Mouse (Mus musculus) embryo, embryonic 11.5 days (tissue): ENCODE measurements around the gene Erap1.
A peak's percentile ranks its signal among the peaks of the same experiment; 100 is the strongest.
"Not testable (repeated sequence)": the region's sequence is repeated elsewhere in the genome, so short reads cannot be mapped to it uniquely, and the experiment has no call there.

Experiments
- DNase-seq: peaks from one replicate; pipeline ENCODE4 v3.0.0-alpha.2; 2012; ENCODE audit warnings: low read depth, low spot score

Erap1 gene

DNA sequence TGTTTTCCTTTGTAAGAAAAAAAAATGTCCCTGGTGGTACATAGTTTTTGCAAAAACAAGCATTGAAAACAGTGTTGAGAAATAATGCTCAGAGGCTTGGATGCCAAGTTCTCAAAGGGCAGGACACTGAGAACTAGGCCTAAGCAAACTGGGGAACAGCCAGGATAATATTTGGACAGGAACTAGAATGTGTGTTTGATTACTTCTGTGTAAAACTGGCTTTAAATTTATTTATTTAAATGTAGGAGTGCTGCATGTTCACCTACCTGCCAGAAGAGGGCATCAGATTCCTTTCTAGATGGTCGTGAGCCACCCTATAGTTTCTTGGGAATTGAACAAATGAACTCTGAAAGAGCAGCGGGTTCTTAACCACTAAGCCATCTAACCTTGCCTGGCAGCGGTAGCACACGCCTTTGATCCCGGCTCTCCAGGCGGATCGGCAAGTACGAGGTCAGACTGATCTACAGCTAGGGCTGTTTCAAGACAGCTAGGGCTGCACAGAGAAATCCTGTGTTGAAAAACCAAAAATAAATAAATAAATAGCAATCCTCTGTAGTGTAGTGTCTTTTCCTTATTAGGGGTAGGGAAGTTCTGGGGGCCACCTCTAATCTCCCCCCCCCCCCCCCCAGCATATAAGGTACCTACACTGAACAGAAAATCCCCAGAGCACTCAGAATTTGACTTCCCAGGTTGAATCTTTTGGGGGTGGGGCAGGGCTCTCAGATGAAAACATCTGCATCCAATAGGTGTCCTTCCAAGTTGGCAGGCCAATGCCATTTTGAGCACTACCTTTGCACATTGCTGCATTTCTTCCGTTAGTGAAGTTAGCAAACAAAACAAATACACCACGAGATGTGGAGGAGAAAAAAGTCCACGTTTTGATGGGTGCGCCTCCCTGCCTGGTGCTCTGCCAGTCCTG is at the start of gene Erap1:
Gene Erap1, plus strand, starts transcription at position 776 of the 919 bp plus-strand sequence.
- peak; percentile 55 for DNase-seq

DNA sequence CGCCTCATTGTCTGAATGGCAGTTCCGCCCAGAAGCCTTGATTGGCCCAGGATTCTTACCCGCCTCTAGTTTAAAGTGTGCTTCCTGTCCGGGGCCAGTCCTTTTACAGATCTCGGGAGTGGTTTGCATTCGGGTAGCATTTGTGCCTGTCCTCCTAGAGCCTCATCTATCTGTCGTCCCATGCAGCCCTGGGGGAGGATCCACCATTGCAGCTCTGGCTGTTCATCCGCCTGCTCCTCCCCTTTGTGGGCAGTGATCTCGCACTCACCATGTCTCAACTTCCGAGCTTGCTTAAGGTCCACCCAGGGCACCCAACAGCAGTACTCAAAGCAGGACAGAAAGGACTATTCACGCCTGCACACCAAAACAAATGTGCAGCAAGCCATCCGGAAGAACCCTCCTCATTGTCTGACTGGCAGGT is 48.0 kb upstream of the Erap1 start:
- not testable (repeated sequence) for DNase-seq

DNA sequence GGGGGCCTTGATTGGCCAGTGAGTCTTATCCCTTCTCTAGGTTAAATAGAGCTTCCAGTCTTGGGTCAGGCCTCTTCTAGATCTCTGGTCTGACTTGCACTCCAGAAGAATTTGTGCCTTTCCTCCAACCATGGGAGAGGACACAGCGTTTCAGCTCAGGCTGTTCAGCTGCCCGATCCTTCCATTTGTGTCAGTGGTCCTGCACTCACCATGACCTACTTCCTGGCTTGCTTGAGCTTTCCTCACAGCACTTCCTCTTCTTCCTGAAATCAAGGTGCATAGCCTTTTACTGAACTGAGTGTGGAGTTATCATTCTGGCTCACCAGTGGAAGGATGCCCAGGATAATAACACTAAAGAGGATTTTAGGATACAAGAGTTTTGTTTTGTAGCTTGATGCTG is 47.5 kb upstream of the Erap1 start:
- DNase-seq = not testable (repeated sequence)

DNA sequence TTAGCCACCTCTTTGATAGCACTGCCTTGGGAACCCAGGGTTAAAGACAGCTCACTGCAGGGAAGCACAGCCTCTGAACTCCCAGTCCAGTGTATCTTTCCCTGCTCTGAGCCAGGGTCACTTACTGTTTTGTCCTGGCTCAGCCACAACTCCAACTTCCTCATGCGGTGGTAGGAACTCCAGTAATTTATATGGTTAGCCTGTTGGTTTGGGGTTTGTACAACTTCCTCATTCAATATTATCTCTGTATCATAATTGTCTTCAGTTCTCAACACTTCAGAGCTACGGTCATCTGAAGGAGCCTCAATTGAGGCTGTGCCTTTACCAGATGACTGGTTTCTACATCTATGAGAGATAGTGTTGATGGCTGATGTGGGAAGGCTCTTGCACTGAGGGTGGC is 42.3 kb upstream of the Erap1 start:
- not testable (repeated sequence) for DNase-seq

DNA sequence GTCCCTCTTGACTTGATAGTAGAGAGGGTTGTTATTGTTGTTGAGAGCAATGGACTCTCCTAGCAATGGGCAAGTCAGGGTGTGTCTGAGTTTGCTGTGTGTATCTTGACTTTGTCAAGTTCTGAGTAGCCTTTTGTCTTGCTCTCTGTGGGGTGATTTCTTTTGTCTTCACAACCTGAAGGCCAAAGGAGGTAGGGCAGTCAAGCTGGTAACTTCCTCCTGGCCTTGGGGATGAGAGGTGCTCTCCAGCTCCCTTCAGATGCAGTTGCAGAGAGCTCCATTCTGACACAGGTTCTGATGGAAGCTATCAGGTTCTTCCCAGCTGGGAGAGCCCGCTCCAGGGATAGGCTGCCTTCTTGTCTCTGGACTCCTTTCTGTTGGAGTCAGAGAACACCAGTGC is 37.6 kb upstream of the Erap1 start:
- not testable (repeated sequence) for DNase-seq

DNA sequence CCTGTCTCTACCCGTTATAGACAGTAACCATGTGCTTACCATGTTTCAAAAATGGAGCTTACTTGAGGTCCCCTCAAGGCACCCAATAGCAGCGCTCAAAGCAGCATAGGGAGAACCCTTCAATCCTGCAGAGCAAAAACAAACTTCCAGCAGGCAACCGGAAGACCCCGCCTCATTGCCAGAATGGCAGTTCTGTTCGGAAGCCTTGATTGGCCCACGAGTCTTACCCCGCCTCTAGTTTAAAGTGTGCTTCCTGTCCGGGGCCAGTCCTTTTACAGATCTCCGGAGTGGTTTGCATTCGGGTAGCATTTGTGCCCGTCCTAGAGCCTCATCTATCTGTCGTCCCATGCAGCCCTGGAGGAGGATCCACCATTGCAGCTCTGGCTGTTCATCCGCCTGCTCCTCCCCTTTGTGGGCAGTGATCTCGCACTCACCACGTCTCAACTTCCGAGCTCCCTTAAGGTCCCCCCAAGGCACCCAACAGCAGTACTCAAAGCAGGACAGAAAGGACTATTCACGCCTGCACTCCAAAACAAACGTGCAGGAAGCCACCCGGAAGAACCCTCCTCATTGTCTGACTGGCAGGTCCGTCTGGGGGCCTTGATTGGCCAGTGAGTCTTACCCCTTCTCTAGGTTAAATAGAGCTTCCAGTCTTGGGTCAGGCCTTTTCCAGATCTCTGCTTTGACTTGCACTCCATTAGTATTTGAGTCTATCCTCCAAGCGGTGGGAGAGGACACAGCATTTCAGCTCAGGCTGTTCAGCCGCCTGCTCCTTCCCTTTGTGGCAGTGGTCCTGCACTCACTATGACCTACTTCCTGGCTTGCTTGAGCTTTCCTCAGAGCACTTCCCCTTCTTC is 22.0 kb upstream of the Erap1 start:
- peak; percentile 52 for DNase-seq

DNA sequence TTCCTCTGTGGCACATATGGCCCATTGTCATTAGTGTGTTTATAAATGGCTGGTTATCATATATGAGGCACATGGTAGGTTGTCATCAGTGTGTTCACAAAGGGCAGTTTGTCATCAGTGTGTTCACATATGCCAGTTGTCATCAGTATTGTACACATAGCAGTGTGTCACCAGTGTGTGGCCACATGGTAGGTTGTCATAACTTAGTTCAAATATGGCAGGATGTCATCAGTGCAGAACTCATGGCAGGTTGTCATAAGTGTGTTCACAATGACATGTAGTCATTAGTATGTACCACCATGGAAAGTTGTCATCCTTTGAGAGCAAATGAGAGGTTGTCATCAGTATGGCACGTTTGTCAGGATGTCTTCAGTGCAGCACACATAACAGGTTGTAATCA is 7.0 kb upstream of the Erap1 start:
- no peak for DNase-seq

DNA sequence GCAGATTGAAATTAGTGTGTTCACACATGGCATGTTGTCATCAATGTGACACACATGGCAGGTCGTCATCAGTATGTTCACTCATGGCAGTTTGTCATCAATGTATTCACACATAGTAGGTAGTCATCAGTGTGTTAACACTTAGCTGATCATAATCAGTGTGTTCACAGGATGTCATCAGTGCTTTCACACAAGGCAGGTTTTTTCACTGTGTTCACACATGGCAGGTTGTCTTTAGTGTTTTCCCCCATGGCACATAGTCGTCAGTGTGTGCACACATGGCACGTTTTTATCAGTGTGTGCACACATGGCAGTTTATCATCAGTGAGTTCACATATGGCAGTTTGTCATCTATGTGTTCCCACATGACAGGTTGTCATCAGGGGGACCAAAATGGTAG is 6.5 kb upstream of the Erap1 start:
- DNase-seq = no peak

DNA sequence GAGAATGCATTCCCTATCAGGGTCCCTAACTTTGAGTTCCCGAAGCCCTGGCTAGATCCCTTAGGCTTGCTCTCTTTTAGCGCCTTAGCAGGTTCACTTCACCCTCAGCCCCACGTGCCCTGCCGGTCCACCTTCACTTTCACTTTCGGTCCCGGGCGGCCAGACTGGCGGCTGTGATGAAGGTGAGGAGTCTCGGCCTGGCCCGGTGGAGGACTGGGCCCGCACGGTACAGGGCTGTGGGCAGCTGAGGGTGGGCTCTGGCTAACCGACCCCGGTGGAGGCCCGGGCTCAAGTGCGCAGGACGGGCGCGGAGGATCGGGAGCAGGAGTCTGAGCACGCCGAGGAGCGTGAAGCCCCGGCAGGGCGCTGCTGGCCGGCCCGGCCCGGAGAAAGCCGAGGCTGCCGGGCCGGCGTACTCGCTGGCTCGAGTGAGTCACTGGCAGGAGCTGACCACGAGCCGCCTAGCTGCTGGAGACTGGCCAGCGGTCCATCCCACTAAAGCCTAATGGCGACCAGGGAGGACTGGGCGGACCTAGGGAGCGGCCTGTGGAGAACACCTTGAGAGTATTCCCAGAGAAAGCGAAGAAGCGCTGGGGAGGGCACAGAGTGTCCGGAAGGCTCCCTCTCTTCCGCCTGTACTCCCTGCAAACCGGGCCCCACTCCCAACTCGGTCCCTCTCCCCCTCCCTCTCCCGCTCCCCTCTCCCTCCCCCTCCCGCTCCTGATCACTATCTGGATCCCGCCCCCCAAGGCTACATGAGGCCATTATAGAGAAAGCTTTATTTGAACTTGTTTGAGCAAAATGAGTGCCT is 549 bp downstream of the Erap1 start:
- peak; percentile 40 for DNase-seq

DNA sequence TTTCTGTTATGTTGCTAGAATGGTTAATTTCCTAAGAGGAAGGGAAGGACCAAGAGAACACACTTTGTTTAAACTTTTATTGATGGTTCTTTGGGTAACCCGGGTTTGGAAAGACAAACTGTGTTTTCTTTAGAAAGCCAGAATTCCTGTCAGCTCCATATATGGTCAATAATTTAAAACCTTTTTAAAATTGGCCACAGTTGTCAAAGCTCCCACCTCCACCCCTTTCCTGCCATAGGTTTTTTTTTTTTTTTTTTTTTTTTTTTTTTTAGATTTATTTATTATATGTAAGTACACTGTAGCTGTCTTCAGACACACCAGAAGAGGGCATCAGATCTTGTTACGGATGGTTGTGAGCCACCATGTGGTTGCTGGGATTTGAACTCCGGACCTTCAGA is 1.2 kb downstream of the Erap1 start:
- DNase-seq = not testable (repeated sequence)

DNA sequence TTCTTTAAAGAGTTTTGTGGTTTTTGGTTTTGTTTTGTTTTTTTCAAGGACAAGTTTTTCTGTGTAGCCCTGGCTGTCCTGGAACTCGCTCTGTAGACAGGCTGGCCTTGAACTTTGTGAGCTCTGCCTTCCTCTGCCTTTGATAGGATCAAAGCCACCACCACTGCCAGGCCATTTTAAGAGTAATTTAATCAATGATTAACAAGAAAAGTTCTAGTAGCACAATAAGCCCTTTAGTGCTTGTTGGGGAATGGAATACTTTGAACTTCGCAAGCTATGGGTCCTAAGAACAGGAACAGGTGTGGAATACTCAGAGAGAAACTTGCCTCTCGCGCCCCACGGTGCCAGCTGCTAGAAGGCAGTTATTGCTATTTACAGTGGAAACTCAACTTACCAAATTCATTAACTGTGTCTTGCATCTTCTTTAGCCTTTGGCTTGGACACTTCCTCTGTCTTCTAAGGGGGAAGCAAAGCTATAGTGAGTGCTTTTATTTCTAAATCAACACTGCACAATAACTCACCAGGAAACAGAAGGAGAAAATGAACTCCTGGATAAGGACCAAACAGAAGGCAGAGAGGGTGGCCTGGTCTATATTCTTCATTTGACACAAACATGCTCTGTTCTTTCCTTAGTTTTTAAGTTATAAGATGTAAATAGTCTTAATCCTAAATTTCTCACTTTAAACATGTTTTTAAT is 56.3 kb downstream of the Erap1 start:
- no peak for DNase-seq

DNA sequence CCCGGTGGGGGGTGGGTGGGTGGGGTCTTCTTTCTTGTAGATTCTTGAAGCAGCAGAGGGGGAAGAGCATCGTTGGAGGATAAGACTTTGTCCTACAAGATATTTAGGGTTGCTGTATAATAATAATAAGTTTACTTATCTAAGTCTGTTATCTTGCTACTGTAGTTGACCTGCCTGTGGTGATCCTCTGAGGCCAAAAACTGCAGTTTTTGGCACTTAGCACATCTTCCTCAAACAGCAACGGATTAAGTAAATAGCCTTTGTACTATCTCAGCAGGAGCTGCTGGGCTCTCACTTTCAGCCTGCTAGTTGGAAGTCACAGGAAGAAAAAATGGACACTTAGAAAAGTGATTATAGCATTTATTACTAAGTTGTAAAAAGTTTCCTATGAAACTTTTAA is 56.9 kb downstream of the Erap1 start:
- no peak for DNase-seq

DNA sequence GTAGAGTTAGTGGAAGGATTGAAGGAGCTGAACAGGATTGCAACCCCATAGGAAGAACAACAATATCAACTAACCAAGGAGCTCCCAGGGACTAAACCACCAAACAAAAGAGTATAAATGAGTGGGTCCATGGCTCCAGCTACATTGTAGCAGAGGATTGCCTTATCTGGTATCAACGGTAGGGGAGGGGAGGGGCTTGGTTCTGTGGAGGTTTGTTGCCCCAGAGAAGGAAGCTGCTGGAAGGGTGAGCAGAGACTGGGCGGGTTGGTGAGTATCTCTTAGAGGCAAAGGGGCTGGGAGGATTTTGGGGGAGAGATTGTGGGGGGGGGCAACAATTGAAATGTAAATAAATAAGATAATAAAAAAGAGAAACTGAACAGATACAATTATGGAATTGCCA is 79.6 kb downstream of the Erap1 start:
- no peak for DNase-seq

DNA sequence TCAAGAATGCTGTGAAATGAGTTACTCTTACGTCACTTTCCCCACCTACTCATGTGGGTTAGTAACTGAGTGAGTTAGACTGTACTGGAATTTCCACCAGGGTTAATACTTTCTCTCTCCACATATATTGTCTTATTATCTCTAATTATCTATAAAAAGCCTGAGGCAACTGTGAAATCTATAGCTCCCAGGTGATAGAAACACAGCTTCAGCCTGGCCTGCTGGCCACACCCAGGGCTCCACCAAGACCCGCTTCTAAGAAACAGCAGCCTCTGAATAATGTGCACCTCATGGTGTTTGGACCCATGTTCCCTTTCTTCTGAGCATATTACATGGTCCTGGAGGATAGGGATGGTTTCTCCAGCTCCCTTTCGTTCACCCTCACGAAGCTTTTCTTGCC is 94.4 kb downstream of the Erap1 start:
- no peak for DNase-seq

DNA sequence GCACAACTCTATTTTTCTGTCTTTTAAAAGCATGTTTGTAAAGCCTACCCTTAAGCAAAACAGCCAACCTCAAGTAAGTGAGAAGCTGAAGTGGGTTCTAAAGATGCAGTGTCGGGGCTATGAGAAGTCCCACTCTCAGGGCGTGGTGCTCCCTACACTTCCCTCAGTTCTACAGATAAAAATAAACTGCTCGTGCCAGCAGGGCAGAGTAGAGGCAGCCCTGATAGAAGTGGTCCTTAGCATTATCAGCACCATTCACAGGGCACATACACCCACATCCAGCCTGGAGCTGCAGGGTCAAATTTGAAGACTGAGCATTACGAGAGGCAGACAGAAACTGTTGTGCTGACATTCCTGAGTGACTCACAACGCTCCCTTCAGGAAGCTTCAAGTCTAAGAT is 96.5 kb downstream of the Erap1 start:
- DNase-seq = no peak

DNA sequence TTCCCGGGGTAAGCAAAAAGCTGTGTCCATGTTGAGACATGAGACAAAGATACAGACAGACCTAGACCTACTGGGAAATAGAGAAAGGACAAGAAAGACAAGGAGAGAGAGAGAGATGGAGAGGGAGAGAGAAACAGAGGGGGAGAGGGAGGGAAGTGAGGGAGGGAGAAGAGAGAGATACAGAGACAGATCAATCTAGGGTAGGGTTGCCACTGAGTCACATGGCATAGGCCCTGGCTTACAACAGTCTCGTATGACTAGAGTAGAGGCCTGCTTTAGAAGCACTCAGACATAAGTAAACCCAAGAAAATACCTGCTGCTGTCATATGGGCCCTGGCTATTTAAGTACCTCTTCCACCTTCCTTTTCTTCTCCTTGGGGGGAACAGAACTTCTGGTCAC is 97.0 kb downstream of the Erap1 start:
- DNase-seq = no peak
